Mouse (Mus musculus) megakaryocyte, embryonic 14.5 days (primary cell): ENCODE results near the gene 1600012H06Rik. TPM values are rescaled to one million over a fixed set of nuclear protein-coding genes. Genes with fewer than 3 reads are reported as not detected.
"Not testable (repeated sequence)": the region's sequence is repeated elsewhere in the genome, so short reads cannot be mapped to it uniquely, and the experiment has no call there.

Experiments
- H3K27me3 ChIP-seq: replicated peaks from 2 replicates; pipeline ENCODE3; 2012; ENCODE audit warnings: inconsistent platforms
- H3K36me3 ChIP-seq: replicated peaks from 2 replicates; pipeline ENCODE3; 2012; ENCODE audit warnings: low read length, inconsistent platforms, mixed read lengths
- H3K4me1 ChIP-seq: 2 replicates; pipeline ENCODE4 v1.6.1; 2012; ENCODE audit warnings: inconsistent platforms
- H3K4me3 ChIP-seq: replicated peaks from 2 replicates; pipeline ENCODE3; 2012; ENCODE audit warnings: moderate library complexity, mild to moderate bottlenecking, inconsistent platforms
- H3K9me3 ChIP-seq: 2 replicates; pipeline ENCODE4 v1.6.1; 2012; ENCODE audit warnings: inconsistent platforms
- FLI1 ChIP-seq: IDR thresholded peaks from 2 replicates; pipeline ENCODE4 v1.6.1; 2012; ENCODE audit warnings: low read length, inconsistent platforms, mixed read lengths
- GATA1 ChIP-seq: IDR thresholded peaks from 3 replicates; pipeline ENCODE4 v1.6.1; 2012; ENCODE audit warnings: mixed read lengths, low read length, inconsistent platforms, borderline replicate concordance
- polyA plus RNA-seq: library from polyadenylated mRNA; stranded (reverse); fragments of >175 nt; gene quantifications from 2 replicates; pipeline ENCODE4 v1.2.3, GENCODE M21; 2012; ENCODE audit warnings: low replicate concordance; ENCODE audit not compliant: insufficient read depth

The 1600012H06Rik gene
- polyA plus RNA-seq, 1 experiment: 3.1 TPM

GRCm38 (mm10) chr17:14943729-14944059 lies 710 bp downstream of the 1600012H06Rik start:
- no peaks in the 10 kb centered on the region for H3K9me3 ChIP-seq
- H3K27me3 ChIP-seq: no peaks in the 10 kb centered on the region
- H3K4me3 ChIP-seq: peak overlapping the region; percentile 100
- TF ChIP-seq GATA1 (no peak), FLI1 (no peak)
- H3K36me3 ChIP-seq: peaks cover 44% of the 10 kb centered on the region
- H3K4me1 ChIP-seq: peaks cover 37% of the 10 kb centered on the region

- H3K36me3 ChIP-seq: peaks cover 53% of the 10 kb centered on the region
- no peaks in the 10 kb centered on the region for H3K9me3 ChIP-seq
- no peaks in the 10 kb centered on the region for H3K27me3 ChIP-seq
- TF ChIP-seq GATA1 (no peak), FLI1 (no peak)
- peak overlapping the region; percentile 73 for H3K4me3 ChIP-seq
- H3K4me1 ChIP-seq: peaks cover 37% of the 10 kb centered on the region
Measured at GRCm38 (mm10) chr17:14944551-14944950, 1.6 kb downstream of the 1600012H06Rik start.

- Histone ChIP-seq H3K9me3 (no peaks in the 10 kb centered on the region), H3K4me3 (no peak overlapping the region), H3K36me3 (peaks cover 97% of the 10 kb centered on the region), H3K27me3 (no peaks in the 10 kb centered on the region), H3K4me1 (peaks cover 36% of the 10 kb centered on the region)
- TF ChIP-seq GATA1 (no peak), FLI1 (no peak)
Measured at GRCm38 (mm10) chr17:14949161-14949827, 6.3 kb downstream of the 1600012H06Rik start.

DNA sequence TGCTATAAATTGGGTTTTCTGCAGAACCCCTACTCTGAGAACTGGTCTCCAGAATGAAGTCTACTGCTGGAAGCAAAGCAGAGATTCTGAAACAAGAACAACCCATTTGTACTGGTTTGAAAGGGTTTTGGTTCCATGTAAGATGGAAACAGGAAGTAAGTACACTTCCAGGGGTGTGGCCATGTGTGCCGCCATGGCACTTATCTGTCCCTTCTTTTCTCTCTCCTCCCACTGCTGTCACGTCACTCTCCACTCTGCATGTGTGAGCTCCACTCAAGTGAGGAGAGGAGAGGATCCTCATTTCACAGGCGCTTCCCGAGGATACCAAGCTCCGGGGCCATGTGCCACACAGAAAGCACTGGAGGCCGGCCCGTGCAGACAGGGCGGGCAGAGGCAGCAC lies 10.5 kb downstream of the 1600012H06Rik start:
- TF ChIP-seq FLI1 (no peak), GATA1 (no peak)
- H3K4me1 ChIP-seq: peaks cover 37% of the 10 kb centered on the region
- peak overlapping the region; percentile 34 for H3K4me3 ChIP-seq
- peaks cover 89% of the 10 kb centered on the region for H3K36me3 ChIP-seq
- no peaks in the 10 kb centered on the region for H3K27me3 ChIP-seq
- H3K9me3 ChIP-seq: no peaks in the 10 kb centered on the region

DNA sequence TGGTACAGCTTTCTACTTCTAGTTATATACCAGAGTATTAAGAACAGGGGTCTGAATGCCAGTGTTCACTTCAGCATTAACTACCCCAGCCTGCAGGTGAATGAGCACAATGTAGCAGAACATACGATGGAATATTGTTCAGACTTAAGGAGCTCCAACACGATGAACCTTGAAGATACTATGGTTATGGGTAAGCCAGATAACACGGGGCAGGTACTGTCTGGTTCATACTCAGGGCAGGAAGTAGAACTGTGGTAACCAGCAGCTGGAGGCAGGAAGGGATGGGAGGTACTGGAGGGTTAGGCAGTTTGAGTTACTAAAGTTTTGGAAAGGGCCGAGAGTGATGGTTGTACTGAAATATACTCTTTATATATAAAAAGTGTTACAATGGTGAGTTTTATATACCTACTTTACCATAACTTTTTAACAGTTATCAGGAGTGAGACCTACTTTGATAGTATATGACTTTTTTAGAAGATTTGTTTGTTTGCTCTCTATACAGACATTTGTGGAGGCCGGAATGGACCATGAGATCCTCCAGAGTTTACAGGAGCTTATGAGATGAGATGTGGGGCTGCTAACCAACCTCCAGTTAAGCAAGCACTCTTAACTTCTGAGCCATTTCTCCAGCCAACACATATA lies 15.8 kb downstream of the 1600012H06Rik start:
- peaks cover 39% of the 10 kb centered on the region for H3K36me3 ChIP-seq
- TF ChIP-seq GATA1 (no peak), FLI1 (no peak)
- H3K4me3 ChIP-seq: peak overlapping the region; percentile 64
- peaks cover 34% of the 10 kb centered on the region for H3K4me1 ChIP-seq
- no peaks in the 10 kb centered on the region for H3K9me3 ChIP-seq
- no peaks in the 10 kb centered on the region for H3K27me3 ChIP-seq

GRCm38 (mm10) chr17:14959979-14960378 lies 17.0 kb downstream of the 1600012H06Rik start:
- no peaks in the 10 kb centered on the region for H3K27me3 ChIP-seq
- peaks cover 28% of the 10 kb centered on the region for H3K4me1 ChIP-seq
- peaks cover 28% of the 10 kb centered on the region for H3K36me3 ChIP-seq
- TF ChIP-seq FLI1: no peak
- peak overlapping the region; percentile 98 for H3K4me3 ChIP-seq
- H3K9me3 ChIP-seq: no peaks in the 10 kb centered on the region

GRCm38 (mm10) chr17:14960520-14960919 lies 17.5 kb downstream of the 1600012H06Rik start:
- H3K36me3 ChIP-seq: peaks cover 24% of the 10 kb centered on the region
- no peaks in the 10 kb centered on the region for H3K9me3 ChIP-seq
- peak overlapping the region; percentile 98 for H3K4me3 ChIP-seq
- peaks cover 28% of the 10 kb centered on the region for H3K4me1 ChIP-seq
- TF ChIP-seq FLI1 (no peak), GATA1 (no peak)
- H3K27me3 ChIP-seq: no peaks in the 10 kb centered on the region

GRCm38 (mm10) chr17:14960951-14961556 lies 18.1 kb downstream of the 1600012H06Rik start, which contains the start of gene Phf10:
TSS of gene Phf10 (minus strand) at chr17:14961273.
- H3K36me3 ChIP-seq: peaks cover 22% of the 10 kb centered on the region
- H3K9me3 ChIP-seq, H3K27me3 ChIP-seq: not testable (repeated sequence)

DNA sequence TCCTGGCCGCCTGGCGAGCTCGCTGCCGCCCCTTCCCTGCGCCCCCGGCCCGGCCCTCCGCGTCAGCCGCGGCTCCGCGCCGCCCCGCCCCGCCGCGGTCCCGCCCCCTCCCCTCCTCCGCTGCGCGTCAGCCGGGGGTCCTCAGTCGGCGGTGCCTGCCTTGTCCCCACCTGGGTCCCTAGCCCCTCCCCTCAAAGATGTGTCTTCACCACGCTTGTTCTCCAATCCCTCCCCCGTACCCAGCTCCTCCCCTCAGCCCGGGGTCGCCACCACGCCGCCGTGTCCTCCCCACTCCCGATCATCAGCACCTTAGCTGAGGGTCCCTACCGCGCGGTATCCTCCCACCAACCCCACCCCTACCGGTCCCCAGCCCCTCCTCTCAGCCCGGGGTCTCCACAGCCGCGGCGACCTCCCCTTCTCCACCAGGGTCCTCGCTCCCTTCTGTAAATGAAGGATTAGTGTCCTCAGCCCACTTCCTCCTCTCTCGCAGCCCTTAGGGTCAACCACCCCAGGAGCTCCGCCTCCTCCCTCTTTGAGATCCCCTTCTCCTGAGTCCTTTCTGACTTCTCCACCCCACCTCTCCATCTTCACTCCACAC lies 18.7 kb downstream of the 1600012H06Rik start:
- not testable (repeated sequence) for H3K9me3 ChIP-seq, H3K27me3 ChIP-seq, H3K4me3 ChIP-seq
- Histone ChIP-seq H3K4me1 (peaks cover 28% of the 10 kb centered on the region), H3K36me3 (peaks cover 16% of the 10 kb centered on the region)

More at GRCm38 (mm10) chr17:14960951-14961556, 18.1 kb downstream of the 1600012H06Rik start, which contains the start of gene Phf10:
- Histone ChIP-seq H3K4me1 (peaks cover 28% of the 10 kb centered on the region), H3K4me3 (peak within 1 kb of the TSS; percentile 98)

GRCm38 (mm10) chr17:14968373-14968913 lies 25.5 kb downstream of the 1600012H06Rik start:
- not testable (repeated sequence) for H3K36me3 ChIP-seq, H3K9me3 ChIP-seq, H3K4me1 ChIP-seq, H3K27me3 ChIP-seq, H3K4me3 ChIP-seq

DNA sequence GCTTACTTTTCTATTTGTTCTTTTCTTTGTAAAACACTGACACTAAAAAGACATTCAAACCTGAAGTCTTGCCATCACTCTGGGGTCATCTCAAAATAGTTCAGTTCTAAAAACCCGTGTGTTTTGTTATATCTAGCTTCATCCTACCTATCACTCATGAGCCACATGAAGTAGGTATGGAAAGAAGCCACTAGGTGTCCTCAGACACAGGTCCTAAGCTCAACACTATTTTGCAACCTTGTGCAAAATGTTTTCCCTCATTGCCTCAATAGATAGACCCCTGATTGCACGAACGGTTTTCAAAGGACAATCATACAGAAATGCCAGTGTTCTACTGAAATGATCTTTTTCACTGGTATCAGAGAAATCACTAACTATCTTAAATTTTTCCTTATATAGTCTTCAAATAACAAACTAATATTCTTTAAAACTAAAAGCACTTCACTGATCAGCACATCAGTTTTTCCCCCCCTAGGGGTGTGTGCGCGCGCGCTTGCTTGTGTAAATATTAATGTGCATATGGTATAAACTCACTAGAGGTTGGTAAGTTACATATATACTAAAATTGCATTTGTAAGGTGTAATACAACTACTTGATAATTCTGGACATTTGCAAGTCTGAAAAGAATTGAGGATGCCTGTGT lies 34.9 kb downstream of the 1600012H06Rik start:
- not testable (repeated sequence) for H3K9me3 ChIP-seq, H3K4me1 ChIP-seq, H3K36me3 ChIP-seq, H3K27me3 ChIP-seq, H3K4me3 ChIP-seq

- H3K4me3 ChIP-seq, H3K4me1 ChIP-seq, H3K36me3 ChIP-seq, H3K9me3 ChIP-seq, H3K27me3 ChIP-seq: not testable (repeated sequence)
Measured at GRCm38 (mm10) chr17:14978362-14979038, 35.5 kb downstream of the 1600012H06Rik start, which contains the start of the genes 9030025P20Rik and Gm3417. TSS of gene 9030025P20Rik (plus strand) at chr17:14978468. TSS of gene Gm3417 (minus strand) at chr17:14978790.

- peak overlapping the region; percentile 85 for H3K4me3 ChIP-seq
- H3K4me1 ChIP-seq, H3K36me3 ChIP-seq, H3K9me3 ChIP-seq, H3K27me3 ChIP-seq: not testable (repeated sequence)
Measured at GRCm38 (mm10) chr17:14990116-14990702, 47.2 kb downstream of the 1600012H06Rik start.
